Mouse (Mus musculus): ENCODE data around the gene Ank.

DNA sequence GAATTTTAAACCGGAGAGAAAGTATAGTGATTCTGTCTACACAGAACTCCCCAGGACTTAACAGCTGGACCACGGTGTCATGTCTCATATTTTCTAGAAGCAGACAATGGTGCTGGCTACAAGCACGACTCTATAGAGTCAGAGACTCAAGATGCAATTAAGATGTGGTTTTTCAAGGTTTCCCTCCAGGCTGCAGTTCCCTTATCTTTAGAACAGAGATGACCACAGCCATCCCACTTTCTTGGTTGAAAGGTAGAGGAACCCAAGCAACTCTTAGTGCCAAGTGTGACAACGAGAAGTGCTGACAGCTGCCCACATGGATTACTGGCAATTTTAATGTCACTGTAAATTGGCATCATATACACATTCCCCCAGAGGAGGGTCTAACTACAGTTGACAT lies 143.1 kb downstream of the Ank start:
- TF ChIP-seq CHD2 (IDR thresholded peaks at IDR 0.05; ENCODE audit: low read depth, low read length) (no peak), MAFK (IDR thresholded peaks at IDR 0.05; ENCODE audit: insufficient read depth, low read depth, low read length) (no peak), ZNF384 (IDR thresholded peaks at IDR 0.05; ENCODE audit: low read depth, low read length) (no peak), ZC3H11A (IDR thresholded peaks at IDR 0.05; ENCODE audit: borderline replicate concordance, low read depth, low read length) (no peak)

Data from ES-E14 (cell line).